Mouse (Mus musculus) testis, adult 2 months (tissue): ENCODE data around the gene Med26. TPM values are rescaled to one million over a fixed set of nuclear protein-coding genes. Genes with fewer than 3 reads are reported as not detected.
A peak's percentile ranks its signal among the peaks of the same experiment; 100 is the strongest.

Source experiments
- H3K27ac ChIP-seq: fragments of 200-500 bp; 2 replicates; pipeline ENCODE4 v1.5.1; 2012; ENCODE audit warnings: low read depth, low read length; ENCODE audit not compliant: control insufficient read depth, insufficient read depth
- H3K27me3 ChIP-seq: fragments of 200-500 bp; 2 replicates; pipeline ENCODE4 v1.6.1; 2012; ENCODE audit warnings: mild to moderate bottlenecking, low read length, moderate library complexity; ENCODE audit not compliant: control insufficient read depth, insufficient read depth
- H3K36me3 ChIP-seq: fragments of 200-500 bp; 2 replicates; pipeline ENCODE4 v1.6.1; 2012; ENCODE audit warnings: mild to moderate bottlenecking, low read length; ENCODE audit not compliant: control insufficient read depth, insufficient read depth
- H3K4me1 ChIP-seq: fragments of 200-500 bp; 2 replicates; pipeline ENCODE4 v1.6.1; 2012; ENCODE audit warnings: low read length; ENCODE audit not compliant: control insufficient read depth, insufficient read depth
- H3K4me3 ChIP-seq: fragments of 200-500 bp; 2 replicates; pipeline ENCODE4 v1.5.1; 2012; ENCODE audit warnings: low read depth, mild to moderate bottlenecking, low read length, moderate library complexity, mixed read lengths; ENCODE audit not compliant: control insufficient read depth
- CTCF ChIP-seq: fragments of 200-500 bp; IDR thresholded peaks from 2 replicates; pipeline ENCODE4 v1.5.1; 2012; ENCODE audit warnings: low read depth, mild to moderate bottlenecking, inconsistent platforms, low read length, moderate library complexity; ENCODE audit not compliant: control insufficient read depth, insufficient read depth, insufficient replicate concordance
- POLR2A ChIP-seq: fragments of 200-500 bp; IDR thresholded peaks from 2 replicates; pipeline ENCODE4 v1.6.1; 2012; ENCODE audit warnings: low read depth, mild to moderate bottlenecking, inconsistent platforms, low read length, moderate library complexity; ENCODE audit not compliant: control insufficient read depth
- polyA plus RNA-seq: library from polyadenylated mRNA; depleted of rRNA; stranded (reverse); fragments of >200 nt; gene quantifications from 2 replicates; pipeline ENCODE4 v1.2.3, GENCODE M21; 2012

Med26 gene
- polyA plus RNA-seq, 1 experiment = 80.0 TPM

DNA sequence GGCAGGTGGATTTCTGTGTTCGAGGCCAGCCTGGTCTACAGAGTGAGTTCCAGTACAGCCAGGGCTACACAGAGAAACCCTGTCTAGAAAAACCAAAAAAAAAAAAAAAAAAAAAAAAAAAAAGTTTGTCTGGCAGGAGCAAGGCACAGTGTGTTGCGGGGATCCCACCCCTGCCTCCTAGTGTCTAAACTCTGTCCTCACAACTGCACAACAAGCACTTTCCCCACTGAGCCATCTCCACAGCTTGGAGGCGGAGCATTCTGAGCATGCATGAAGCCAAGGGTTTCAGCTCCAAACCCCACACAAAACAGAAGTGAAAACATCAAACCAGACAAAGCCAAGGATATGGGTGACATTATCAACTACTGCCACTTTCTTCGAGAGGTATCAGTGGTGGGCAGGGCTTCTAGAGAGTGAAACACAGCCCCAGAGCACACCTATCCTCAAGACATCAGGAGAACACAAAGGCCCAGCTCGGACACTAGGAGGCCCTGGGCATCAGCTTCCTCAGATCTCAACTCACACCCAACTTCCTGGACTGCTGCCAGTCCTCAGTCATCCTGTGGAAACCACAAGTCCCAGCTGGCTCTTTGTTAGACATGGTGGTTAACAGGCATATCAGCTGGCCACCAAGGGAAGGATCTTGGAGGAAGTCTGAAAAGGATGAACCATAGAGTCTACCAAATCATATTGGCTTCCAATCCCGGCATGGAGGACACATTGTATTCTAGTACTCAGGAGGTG is 62.4 kb downstream of the Med26 start:
- Histone ChIP-seq H3K36me3 (peaks cover 3% of the 10 kb centered on the region), H3K4me1 (no peaks in the 10 kb centered on the region; the same call in 1 of the 2 replicates), H3K27me3 (no peaks in the 10 kb centered on the region), H3K4me3 (no peak overlapping the region), H3K27ac (no peak overlapping the region)
- TF ChIP-seq POLR2A = no peak
- TF ChIP-seq CTCF = no peak

DNA sequence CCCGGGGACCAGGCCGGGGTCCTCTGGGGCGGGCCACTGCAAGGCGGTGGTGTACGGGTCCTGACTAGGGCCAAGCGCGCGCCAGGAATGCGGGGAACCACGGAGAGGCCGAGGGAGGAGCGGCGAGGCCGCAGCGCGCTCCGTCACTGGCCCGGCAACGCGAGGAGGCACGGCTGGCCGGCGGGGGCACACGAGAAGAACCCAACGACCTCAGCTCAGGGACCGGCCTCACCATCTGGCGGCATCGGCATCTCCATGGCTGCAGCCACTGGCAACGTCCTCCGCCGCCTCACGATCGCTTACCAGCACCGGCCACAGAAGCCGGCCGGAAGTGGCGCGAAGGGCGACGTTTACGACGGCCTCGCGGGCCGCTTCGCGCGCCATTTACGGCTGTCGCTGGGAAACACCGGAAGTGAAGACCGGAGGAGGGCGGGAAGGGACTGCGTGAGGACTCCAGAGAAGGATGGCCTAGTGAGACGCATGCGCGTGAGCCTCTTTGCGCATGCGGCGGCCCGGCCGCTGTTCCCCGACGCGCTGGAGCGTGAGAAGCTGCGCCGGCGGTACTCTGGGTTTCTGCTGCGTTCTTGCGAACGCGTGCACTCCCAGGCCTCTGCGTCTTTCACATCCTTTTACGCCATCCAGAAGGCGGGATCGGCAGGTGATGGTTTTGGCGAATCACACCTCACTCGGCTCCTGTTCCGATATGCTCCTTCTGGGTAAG is 73.1 kb downstream of the Med26 start, which contains the start of gene Cherp:
TSS of gene Cherp (minus strand) at position 401 of the 721 bp plus-strand sequence.
- peak; percentile 94 for TF ChIP-seq POLR2A
- no peak for TF ChIP-seq CTCF
- peak within 1 kb of the TSS; percentile 85 for H3K27ac ChIP-seq
- H3K36me3 ChIP-seq = peaks cover 2% of the 10 kb centered on the region; the same call in 1 of the 2 replicates
- peaks cover 5% of the 10 kb centered on the region for H3K4me1 ChIP-seq
- peak within 1 kb of the TSS; percentile 90 for H3K4me3 ChIP-seq
- H3K27me3 ChIP-seq = no peaks in the 10 kb centered on the region

DNA sequence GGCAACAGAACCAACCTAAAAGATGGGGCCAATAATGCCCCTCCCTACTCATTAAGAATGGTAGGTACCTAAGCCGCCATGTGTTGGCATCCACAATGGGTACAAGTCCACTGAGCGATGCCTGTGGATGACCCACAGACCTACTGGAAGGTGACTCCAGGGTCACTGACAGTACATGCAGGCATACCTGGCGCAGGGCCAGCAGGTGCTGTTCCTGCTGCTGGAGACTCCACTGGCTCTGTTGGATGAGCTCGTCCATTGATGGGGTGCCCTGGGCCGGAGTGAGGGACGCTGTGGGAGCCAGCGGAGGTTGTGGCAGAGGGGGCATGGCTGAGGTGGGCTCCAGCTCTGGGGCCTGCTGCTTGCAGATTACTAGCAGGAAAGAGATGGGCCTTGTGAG is 77.4 kb downstream of the Med26 start:
- H3K4me3 ChIP-seq = no peak overlapping the region
- no peak overlapping the region for H3K27ac ChIP-seq
- H3K4me1 ChIP-seq = peaks cover 4% of the 10 kb centered on the region
- no peaks in the 10 kb centered on the region for H3K27me3 ChIP-seq
- TF ChIP-seq CTCF (no peak), POLR2A (no peak)
- H3K36me3 ChIP-seq = peaks cover 9% of the 10 kb centered on the region

GRCm38 (mm10) chr8:72469984-72470383 is 78.1 kb downstream of the Med26 start:
- H3K27ac ChIP-seq = no peak overlapping the region
- peaks cover 4% of the 10 kb centered on the region for H3K4me1 ChIP-seq
- no peak overlapping the region for H3K4me3 ChIP-seq
- no peaks in the 10 kb centered on the region for H3K27me3 ChIP-seq
- TF ChIP-seq POLR2A (no peak), CTCF (no peak)
- H3K36me3 ChIP-seq = peaks cover 9% of the 10 kb centered on the region

- no peak for TF ChIP-seq POLR2A
- no peak for TF ChIP-seq CTCF
- Histone ChIP-seq H3K36me3 (peaks cover 9% of the 10 kb centered on the region), H3K27me3 (no peaks in the 10 kb centered on the region), H3K4me3 (no peak overlapping the region), H3K4me1 (peaks cover 2% of the 10 kb centered on the region), H3K27ac (no peak overlapping the region)
These were observed 78.8 kb downstream of the Med26 start for GRCm38 (mm10) chr8:72469243-72469642.

DNA sequence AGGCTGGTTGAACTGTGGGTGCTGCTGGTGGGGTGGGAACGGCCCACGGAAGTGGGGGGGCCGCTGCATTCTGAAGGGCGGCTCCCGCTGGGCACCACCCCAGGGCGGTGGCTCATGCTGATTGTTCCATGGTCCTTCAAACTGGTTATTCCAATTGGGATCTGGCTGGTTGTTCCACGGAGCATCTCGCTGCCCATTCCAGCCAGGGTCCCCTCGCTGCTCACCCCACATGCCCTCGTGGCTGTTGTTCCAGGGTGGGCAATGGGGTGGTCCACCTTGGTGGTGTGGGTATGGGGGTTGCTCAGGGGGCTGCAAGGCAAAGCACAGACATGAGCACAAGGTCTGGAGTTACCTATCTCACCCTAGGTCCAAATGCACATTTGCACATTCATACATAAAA is 83.9 kb downstream of the Med26 start:
- no peaks in the 10 kb centered on the region for H3K4me1 ChIP-seq
- H3K36me3 ChIP-seq = peaks cover 6% of the 10 kb centered on the region
- no peaks in the 10 kb centered on the region for H3K27me3 ChIP-seq
- H3K27ac ChIP-seq = no peak overlapping the region
- TF ChIP-seq CTCF = no peak
- no peak for TF ChIP-seq POLR2A
- H3K4me3 ChIP-seq = no peak overlapping the region

- H3K36me3 ChIP-seq = peaks cover 2% of the 10 kb centered on the region
- no peaks in the 10 kb centered on the region for H3K27me3 ChIP-seq
- no peak overlapping the region for H3K4me3 ChIP-seq
- no peak overlapping the region for H3K27ac ChIP-seq
- no peaks in the 10 kb centered on the region for H3K4me1 ChIP-seq
- no peak for TF ChIP-seq POLR2A
- no peak for TF ChIP-seq CTCF
These were observed 88.1 kb downstream of the Med26 start for GRCm38 (mm10) chr8:72459881-72460533.
